Comparison of ENCODE assay signal across 16 mouse cellular contexts in genomic region chr2:77924003-77924402, GRCm38 (mm10).
"Had no signal": no experiment of that assay in that cellular context is flagged by ENCODE, and none has a peak within 500 bp of the region (broad histone marks: within the 10 kb centered on the region; RNA-seq: fewer than 3 reads in every experiment).

No protein-coding gene starts in this region.

- DNase-seq: heart, postnatal 10 days; heart, postnatal 14 days; heart, postnatal 36 days; heart, postnatal 4 days; kidney, adult 11 months; kidney, adult 18-20 months; kidney, adult 2 months; kidney, adult 8-10 months; kidney, adult 9 months; kidney, postnatal 10 days; kidney, postnatal 14 days; kidney, postnatal 25 days; kidney, postnatal 36 days; kidney, postnatal 4 days; layer of hippocampus, adult 9-11 months; layer of hippocampus, postnatal 36 days had no signal
